Mouse (Mus musculus): ENCODE data around the gene Fbxo9.
A peak's percentile ranks its signal among the peaks of the same experiment; 100 is the strongest.
"Not testable (repeated sequence)": the region's sequence is repeated elsewhere in the genome, so short reads cannot be mapped to it uniquely, and the experiment has no call there.

Gene Fbxo9

DNA sequence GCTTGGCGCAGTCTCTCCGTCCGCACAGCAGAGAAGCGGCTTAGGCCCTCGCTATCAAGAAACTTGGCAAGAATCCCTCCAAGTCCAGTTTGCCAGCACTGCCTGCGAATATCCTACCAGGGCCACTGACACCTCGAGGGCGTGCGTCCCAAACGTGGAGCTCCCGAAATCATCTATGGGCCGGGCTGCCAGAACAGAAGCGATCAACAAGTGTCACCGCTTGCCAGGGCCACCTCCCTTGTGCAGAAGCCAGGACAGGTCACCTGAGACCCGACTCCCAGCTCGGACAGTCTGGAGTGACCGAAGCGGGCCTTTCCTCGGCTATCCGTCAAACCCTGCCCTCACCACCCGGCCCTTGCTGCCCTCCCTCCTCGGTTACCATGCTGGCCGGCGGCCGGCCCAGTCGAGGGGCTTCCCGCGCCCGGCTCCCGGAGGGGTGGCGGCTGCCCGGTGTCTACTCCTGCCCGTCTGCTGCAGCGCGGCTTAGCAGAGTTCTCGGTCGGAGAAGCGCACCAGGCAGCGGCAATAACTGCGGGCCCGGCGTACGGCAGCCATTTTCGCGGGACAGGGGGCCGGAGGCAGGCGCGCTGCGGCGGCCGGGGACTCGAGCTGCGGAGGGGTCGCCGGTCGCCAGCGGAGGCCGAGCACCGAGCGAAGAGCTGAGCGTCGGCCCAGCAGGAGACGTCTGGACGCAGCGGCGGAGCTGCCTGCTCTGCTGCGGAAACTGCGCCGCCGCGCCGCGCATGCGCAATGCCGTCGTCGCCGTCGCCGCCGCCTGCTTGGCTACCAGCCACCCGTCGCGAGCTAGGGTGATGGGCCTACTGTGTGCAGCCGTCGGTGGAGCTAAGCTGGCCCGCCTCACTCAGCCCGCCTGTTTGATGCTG lies 711 bp downstream of the Fbxo9 start:
- peak; percentile 87 for DNase-seq

DNA sequence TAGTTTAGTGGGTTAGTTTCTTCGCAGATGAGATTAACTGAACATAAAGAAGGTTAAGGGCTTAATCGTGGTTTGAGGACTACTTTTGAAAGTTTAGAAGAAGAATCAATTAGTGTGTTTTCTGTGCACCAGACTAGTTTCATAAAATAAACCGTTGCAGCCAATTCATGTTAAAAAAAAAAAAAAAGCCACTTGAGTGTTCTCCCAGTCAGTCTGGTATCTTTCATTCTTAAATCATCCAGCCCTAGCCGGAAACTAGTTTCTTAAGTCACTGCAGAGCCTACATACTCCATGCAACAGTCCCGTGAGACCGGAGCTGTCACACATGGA lies 1.3 kb downstream of the Fbxo9 start:
- no peak for DNase-seq

DNA sequence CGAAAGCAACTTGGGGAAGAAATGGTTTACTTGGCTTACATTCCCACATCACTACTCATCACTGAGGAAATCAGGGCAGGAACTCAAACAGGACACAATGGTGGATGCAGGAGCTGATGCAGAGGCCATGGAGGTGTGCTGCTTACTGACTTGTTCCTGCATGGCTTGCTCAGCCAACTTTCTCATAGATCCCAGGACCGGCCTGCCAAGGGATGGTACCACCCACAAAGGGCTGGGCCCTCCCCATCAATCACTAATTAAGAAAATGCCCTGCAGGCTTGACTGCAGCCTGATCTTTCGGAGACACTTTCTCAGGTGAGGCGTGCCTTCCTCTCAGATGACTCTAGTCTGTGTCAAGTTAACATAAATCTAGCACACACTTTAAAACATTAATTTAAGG lies 2.0 kb downstream of the Fbxo9 start:
- DNase-seq = peak; percentile 38

DNA sequence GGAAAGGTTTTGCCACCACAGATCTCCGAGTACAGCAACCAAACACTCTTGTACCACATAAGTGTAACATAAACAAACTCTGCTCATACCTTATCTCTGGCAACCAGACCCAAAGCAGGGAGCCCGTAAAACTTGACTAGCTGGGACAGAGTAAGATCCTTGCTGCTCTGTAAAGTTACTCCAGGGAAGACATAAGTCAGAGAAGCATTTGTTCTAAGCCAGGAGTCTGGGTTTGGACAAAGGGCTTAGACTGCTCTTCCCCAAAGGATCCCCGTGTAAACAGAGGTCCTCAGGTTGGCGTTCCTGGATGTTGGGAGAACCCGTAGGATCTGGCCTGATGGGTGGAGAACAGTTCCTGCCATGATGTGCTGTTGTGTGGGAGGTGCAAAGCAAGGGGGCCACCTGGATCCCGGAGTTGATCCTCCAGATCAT lies 3.3 kb downstream of the Fbxo9 start:
- no peak for DNase-seq

DNA sequence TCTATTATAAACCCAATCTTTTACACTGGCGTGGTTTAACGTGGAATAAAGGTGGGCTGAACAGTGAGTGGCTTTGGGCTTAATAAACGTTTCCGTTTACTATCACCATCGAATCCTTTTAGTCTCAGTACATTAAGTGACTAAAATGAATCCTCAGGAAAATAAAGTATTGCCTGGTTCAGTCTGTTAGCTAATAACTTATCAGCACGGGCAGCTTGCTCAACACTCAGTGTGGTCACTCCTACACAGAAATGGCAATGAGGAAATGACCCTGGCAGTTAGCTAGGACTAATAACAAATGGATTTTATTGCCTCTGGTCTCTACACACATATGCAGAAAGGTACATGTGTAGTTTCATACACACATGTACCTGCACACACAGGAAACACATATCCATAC lies 3.9 kb downstream of the Fbxo9 start:
- DNase-seq = no peak

DNA sequence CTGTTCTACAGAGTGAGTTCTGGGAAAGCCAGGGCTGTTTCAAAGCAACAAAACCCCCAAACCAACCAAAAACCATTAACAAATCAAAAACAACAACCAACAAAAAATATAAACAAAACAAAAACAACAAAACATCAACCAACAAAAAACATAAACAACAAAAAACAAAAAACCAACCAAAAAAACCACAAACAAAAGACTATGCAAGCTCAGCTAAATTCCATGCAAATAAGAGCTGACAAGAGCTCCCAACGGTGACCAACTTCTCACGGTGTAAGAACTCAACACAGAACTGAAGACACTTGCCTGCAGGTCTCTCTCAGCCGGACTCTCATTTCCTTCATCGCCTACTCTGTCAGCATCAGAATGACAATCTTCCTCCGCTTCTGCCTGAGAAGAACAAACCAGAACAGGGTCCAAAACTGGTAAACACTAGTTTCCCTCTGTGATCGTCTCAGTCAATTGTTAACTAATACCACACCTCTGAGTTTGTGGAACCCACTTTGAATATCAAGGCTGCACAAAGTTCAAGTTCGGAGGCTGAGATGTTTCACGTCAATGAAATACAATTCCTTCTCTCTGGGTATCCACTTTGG lies 4.8 kb downstream of the Fbxo9 start:
- DNase-seq = no peak

DNA sequence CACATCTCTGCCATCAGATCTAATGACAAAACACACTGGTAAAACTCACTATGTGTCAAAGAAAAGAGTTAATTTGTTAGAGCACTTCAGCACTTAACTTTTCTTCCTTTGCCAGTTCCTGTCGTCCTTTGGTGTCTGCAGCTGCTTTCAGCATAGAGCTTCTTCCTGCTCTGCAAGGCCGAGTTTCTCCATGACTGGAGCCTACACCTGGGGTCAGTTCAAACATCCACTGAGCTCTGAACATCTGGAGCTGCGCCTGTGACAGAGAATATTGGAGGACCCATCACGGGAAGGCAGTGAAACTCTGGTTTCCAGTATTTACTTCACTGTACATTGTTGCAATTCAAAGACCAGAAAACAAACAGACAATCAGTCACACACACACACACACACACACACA lies 7.4 kb downstream of the Fbxo9 start:
- no peak for DNase-seq

DNA sequence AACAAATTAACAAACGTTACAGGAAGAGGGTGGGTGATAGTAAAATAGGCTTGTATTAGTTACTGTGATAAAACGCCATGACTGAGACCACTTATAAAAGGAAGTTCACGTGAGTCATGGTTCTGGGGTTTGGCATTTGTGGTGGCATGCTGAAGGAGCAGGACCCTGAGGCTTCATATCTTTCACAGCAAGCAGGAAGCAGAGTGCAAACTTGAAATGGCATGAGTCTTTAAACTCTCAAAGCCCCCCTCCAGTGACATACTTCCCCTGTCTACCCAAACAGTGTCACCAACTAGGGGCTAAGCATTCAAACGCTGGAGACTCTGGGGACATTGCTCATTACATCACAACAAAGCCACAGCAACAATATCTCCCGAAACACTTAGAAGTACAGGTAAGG lies 7.9 kb downstream of the Fbxo9 start:
- no peak for DNase-seq

DNA sequence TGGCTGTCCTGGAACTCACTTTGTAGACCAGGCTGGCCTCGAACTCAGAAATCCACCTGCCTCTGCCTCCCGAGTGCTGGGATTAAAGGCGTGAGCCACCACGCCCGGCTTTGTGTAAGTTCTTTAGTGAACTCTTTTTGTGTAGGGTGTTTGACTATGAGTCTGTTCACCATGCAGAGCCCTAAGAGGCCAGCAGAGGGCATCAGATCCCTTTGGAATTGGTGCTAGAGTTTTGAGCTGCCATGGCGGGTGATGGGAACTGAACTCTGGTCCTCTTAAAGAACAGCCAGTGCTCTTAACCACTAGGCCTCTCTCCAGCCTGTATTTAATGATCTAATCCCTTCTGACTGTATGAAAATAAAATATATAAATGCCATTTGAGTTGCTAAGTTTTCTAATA lies 12.5 kb downstream of the Fbxo9 start:
- no peak for DNase-seq

DNA sequence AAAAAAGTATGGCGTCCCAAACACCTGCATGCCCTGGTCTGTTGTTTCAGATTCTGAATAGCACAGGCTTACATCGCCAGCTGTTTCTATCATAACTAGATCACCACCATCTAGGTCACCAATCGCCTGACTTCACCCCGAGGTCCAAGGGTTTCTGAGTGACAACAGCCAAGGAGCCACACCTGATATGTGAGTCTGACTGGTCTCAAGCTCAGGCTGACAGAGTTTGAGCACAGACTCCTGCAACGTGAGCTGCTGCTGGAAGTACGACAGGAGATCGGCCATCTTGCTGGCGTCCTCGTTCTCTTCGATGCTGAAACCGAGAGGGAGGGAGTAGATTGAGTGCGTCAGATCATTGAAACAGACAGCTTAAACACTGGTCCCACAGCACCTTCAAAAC lies 13.2 kb downstream of the Fbxo9 start:
- no peak for DNase-seq

DNA sequence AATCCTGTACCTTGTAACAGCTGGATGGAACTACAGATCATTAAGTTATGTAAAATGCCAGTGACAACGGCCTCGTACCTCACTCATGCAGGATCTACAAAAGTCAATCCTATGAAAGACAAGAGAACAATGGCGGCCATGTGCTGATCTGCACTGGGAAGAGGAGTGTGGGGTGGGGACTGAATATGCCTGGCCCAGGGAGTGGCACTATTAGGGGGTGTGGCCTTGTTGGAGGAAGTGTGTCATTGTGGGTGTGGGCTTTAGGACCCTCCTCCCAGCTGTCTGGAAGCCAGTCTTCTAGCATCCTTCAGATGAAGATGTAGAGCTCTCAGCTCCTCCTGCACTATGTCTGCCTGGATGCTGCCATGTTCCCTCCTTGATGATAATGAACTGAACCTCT lies 18.3 kb downstream of the Fbxo9 start:
- no peak for DNase-seq

DNA sequence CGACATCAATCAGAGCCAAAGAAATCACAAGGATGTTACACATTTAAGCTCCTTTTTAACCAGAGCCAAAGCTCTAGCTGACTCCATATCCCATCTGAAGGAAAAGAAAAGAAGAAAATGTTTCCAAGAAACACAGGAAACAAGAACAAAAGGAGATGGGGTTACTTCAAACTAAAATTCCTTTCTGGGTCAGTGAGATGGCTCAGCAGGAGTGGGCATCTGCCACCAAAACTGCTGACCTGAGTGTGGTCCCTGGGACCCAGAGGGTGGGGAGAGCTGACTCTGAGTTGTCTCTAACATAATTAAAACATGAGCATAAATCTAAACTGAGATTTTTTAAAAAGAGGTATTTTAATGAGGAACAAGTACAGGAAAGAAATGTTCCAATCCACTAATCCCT lies 19.0 kb downstream of the Fbxo9 start:
- DNase-seq = no peak

DNA sequence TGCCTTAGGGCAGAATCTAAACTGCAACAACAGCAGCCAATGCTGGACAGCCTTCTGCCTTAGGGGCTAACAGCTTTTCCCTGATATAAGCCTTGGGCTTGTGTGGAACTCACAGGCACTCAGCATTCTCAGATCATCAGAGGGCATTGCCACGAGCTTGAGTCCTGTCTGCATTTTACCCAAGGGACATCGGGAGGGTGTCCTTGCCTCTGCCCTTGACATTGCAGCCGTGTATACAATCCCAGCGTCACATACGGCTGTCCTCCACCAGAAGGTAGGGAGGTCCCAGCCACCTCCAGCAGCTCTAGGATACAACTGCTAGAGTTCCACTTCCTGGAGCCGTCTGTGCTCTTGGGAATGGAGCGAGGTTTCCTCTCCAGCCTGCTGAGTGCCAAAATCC lies 19.9 kb downstream of the Fbxo9 start:
- no peak for DNase-seq

DNA sequence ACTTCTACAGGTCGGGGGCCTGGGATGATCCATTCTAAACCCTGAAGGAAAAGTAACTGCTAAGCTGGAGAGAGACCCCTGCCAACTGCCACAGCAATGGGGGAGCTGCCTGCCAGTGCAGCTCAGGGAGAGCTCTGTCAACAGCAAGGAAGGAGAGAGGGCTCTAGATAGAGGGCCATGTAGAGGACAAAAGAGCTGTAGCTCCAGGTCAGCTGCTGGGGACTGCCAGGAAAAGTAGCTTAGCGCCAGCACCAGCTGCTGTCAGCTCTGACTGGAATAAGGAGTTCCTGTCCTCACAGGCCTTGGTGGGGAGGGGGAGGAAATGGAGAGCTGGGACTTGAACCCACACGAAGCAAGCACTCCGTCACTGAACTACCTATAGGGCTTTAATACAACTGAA lies 20.3 kb downstream of the Fbxo9 start:
- no peak for DNase-seq

DNA sequence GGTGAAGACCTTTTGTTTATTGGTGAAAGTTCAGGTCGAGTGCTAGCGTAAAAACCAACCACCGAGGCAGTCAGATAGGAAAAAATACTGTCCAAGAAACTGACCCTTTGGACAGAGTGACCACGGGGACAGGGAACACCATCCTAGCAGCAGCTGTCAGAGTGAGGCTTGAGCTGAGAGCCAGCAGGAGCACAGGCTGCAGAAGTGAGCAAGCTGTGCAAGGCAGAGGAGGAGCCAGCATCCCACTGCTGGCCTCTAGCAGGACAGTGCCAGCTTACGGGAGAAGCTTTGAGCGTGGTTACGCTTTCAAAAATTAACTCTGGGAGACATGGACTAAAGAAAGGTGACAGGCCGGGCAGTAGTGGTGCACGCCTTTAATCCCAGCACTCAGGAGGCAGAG lies 21.1 kb downstream of the Fbxo9 start:
- DNase-seq = no peak

DNA sequence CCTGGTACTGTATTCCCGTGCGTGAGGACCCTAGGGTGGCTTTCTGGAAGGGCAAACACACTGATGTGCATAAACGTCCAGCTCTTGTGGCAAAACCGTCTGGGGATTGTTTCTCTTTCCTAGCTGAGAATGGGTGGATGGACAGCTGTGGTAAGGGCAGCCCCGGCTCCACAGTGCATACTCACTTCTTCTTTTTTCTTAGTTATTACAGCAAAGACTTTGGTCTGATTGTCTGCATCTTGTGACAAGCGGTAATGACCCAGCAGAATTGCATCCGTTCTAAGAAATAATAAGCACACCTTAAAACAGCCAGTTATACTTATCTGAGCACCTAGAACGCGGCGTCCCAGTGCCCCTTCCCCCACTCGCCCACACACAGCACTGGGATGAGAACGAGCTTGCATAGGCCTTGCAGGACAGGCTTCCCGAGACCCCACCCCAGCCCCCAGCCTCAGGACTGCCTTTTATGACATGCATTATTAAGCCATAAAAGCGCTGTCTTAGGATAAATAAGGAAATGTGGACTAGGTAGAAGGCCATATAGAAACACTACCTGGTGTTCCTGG lies 23.1 kb downstream of the Fbxo9 start:
- DNase-seq = no peak

DNA sequence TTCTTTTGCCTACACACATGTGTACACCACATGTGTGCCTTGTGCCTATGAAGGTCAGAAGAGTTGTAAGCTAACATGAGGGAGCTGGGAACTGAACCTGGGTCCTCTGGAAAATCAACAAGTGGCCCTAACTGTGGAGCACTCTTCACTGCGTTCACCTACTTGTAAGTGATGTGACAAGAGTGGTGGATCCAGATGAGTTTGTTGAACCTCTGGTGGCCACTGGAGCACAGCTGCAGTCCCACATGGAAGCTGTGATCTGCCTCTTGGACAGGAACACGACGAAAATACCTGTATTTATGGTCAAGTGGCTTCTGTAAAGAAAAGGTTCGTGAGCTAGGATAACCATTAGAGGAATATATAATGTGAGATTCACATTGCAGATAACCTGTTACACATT lies 24.5 kb downstream of the Fbxo9 start:
- DNase-seq = no peak

DNA sequence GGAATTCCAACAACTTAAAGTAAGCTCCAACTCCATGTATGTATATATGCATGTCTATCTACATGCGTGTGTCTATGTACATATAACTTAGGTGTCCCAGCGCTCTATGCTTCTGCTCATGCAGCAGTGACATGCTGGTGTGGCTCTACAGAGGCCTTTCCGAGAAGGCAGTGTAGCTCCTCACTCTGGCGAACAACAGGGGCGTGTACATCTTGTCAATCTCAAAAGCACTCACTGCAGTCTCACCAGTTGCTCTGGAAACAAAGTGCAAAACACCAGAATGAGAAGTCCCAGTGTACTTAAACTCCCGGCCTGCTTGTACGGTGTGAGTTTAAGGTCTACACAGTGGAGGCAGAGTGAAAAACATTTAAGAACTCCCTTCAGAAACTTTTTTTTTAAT lies 27.0 kb downstream of the Fbxo9 start:
- DNase-seq = no peak

DNA sequence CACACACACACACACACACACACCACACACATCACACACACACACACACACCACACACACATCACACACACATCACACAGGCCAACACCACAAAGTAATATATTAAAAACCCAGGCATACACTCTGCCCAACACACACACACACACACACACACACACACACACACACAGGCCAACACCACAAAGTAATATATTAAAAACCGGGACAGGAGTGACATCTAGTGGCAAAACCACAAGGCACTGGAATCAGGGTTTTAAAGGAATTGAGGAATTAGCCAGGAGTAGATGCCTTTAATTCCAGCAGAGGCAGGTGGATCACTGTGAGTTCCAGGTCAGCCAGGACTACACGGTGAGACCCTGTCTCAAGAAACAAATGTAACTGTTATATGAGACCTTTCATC lies 30.6 kb downstream of the Fbxo9 start:
- DNase-seq = no peak

DNA sequence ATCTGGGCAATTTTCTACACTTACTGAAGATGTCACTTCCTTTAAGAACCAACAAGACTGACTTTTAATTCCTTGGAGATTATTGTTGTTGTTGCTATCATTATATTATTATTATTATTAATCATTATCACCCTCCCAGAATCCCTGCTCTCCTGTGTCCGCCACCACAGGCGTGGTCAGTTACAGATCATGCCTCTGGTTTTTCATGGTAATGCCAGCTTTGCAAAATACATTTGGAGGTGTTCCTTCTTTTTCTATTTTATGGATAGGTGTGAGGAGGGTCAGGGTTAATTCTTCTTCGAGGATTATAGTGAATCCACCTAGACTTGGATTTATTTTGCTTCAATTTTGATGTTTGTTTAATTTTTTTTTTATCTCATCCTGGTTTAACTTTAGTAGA lies 33.6 kb downstream of the Fbxo9 start:
- DNase-seq = no peak

DNA sequence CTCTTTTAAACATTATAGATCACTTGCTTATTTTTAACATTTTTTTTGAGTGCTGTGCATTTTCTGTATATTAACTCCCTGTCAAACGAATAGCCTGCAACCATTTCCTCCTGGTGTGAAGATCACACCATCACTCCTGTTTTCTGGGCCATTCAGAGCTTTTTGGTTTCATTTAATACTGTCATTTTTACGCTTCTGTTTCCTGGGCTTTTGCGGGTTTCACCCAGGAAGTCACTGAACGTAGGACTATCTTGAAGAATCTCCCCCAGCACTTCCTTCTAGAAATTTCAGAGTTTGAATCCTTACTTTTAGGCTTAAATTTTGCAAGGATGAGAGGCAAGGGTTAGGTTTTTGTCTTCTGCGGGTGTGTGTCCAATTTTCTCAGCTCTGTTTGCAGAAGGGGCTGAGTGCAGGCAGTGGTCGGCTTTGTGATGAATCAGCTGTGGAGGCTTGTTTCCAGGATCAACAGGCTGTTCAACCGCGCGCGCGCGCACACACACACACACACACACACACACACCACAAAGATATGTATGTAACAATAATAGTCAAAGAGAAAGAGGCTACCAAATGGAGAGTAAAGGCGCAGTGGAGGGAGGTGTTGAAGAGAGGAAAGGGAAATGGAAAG lies 35.0 kb downstream of the Fbxo9 start:
- no peak for DNase-seq

DNA sequence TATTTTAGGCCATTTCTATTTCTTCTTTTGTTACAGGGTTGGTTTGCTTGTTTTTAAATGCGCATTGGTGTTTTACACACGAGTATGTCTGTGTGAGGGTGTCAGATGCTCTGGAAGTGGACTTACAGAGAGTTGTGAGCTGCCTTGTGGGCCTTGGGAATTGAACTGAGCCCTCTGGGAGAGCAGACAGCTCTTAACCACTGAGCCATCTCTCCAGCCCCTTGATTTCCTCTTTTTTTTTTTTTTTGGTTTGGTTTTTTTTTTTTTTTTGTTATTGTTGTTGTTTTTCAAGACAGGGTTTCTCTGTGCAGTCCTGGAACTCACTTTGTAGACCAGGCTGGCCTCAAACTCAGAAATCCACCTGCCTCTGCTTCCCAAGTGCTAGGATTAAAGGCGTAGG lies 35.6 kb downstream of the Fbxo9 start:
- DNase-seq = not testable (repeated sequence)

DNA sequence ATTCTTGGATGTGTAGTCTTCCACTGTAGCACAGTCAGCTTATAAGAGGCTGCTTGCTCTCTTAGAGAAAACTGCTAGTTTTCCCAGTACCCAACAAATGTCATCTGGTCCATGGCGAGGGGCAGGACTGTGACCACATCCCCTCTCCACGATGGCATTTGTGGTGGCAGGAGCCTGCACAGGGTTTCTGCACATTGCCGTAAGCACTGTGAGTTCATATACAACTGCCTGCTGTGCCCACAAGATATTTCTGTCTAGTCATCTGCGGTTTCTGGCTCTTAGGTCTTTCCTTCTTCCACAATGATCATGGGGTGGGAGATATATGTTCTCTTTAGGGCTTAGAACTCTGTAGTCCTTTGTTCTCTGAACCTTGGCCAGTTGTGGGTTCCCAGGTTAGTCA lies 37.2 kb downstream of the Fbxo9 start:
- DNase-seq = no peak

DNA sequence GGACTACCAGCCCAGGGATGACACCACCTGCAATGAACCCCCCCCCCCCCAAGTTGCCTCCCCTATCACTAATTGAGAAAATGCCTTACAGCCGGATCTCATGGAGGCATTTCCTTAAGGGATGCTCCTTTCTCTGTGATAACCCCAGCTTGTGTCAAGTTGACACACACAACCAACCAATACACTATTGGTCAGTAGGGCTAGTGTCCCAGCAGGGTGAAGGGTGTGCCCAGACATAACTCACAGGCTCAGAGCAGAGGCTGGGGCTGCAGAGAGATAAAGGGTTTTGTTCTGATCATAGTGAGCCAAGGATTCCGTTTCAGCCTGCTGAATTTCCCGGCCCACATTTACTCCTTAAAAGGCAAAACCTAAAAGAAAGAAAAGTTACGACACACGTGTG lies 38.4 kb downstream of the Fbxo9 start:
- no peak for DNase-seq

Measured in cerebellum, adult 11-12 months (tissue).